Mouse (Mus musculus) heart, embryonic 13.5 days (tissue): ENCODE measurements around the gene Abca12. TPM values are rescaled to one million over a fixed set of nuclear protein-coding genes. Genes with fewer than 3 reads are reported as not detected.
A peak's percentile ranks its signal among the peaks of the same experiment; 100 is the strongest.

Experiments
- ATAC-seq: fragments of 200-750 bp; cut with Nextera tagmentation; 2 replicates; pipeline ENCODE4 v1.8.0; 2017; ENCODE audit warnings: moderate TSS enrichment; ENCODE audit not compliant: insufficient number of reproducible peaks, low FRiP score, low TSS enrichment; ENCODE audit errors: extremely low read depth
- H3K27ac ChIP-seq: fragments of 300-500 bp; sonication (generic); replicated peaks from 2 replicates; pipeline ENCODE4 v1.5.1; 2015; ENCODE audit warnings: moderate library complexity, mild to moderate bottlenecking, inconsistent platforms
- H3K27me3 ChIP-seq: fragments of 300-500 bp; sonication (generic); replicated peaks from 2 replicates; pipeline ENCODE4 v1.6.1; 2015; ENCODE audit warnings: mild to moderate bottlenecking, inconsistent platforms
- H3K36me3 ChIP-seq: fragments of 300-500 bp; sonication (generic); 2 replicates; pipeline ENCODE4 v1.6.1; 2015; ENCODE audit warnings: mild to moderate bottlenecking, inconsistent platforms
- H3K4me1 ChIP-seq: fragments of 300-500 bp; sonication (generic); 2 replicates; pipeline ENCODE4 v1.6.1; 2015; ENCODE audit warnings: inconsistent platforms
- H3K4me2 ChIP-seq: fragments of 300-500 bp; sonication (generic); 2 replicates; pipeline ENCODE4 v1.6.1; 2015; ENCODE audit warnings: inconsistent platforms, mild to moderate bottlenecking, moderate library complexity
- H3K4me3 ChIP-seq: fragments of 300-500 bp; sonication (generic); 2 replicates; pipeline ENCODE4 v1.5.1; 2015; ENCODE audit warnings: moderate library complexity, mild to moderate bottlenecking, inconsistent platforms
- H3K9ac ChIP-seq: fragments of 300-500 bp; sonication (generic); 2 replicates; pipeline ENCODE4 v1.6.1; 2015; ENCODE audit warnings: inconsistent platforms, mild to moderate bottlenecking, moderate library complexity
- H3K9me3 ChIP-seq: fragments of 300-500 bp; sonication (generic); 2 replicates; pipeline ENCODE4 v1.6.1; 2016; ENCODE audit warnings: inconsistent platforms
- WGBS: fragments of 180-500 bp; shearing (Covaris S2); methylation state at CpG from one replicate; pipeline ENCODE4 v1.1.7; 2015; ENCODE audit warnings: mixed read lengths; 5-methylcytosine and 5-hydroxymethylcytosine counted together
- polyA plus RNA-seq: library from polyadenylated mRNA; unstranded; fragments of >200 nt; fragmentation: Nextera tagmentation; extraction: Ambion mirVana; gene quantifications from 2 replicates; pipeline ENCODE4 v1.2.1, GENCODE M21; 2015

Abca12 gene
- polyA plus RNA-seq, 1 experiment from 2014 or later: 0.08 TPM

GRCm38 (mm10) chr1:71330349-71330748 lies 84.4 kb downstream of the Abca12 start:
- Histone ChIP-seq H3K36me3 (no peaks in the 10 kb centered on the region), H3K9ac (no peak overlapping the region), H3K27ac (no peak overlapping the region), H3K4me1 (no peaks in the 10 kb centered on the region), H3K4me2 (no peak overlapping the region), H3K9me3 (no peaks in the 10 kb centered on the region), H3K27me3 (no peaks in the 10 kb centered on the region), H3K4me3 (no peak overlapping the region)
- no peak for ATAC-seq
- 75% methylated on average over 3 of the region's 3 CpGs for WGBS

DNA sequence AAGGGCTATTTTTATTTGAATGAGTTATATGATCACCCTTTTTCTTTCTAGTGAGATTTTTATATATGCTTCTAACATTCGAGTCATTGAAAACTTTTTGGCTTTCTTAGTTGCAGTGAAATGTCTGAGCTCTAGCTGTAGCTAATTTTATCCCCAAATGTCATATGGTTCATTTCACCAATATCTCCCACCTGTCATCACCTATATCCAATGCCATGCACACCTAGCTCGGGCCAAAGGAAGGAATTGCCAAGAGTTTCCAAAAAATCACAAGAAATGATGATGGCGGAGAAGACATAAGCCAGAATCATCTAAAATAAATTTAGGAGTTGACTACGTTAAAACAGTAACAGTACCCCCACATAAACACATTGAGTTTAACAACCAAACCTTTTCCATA lies 102.5 kb downstream of the Abca12 start:
- no peak for ATAC-seq
- H3K27ac ChIP-seq: peak overlapping the region; percentile 59; the same call in 1 of the 2 replicates

DNA sequence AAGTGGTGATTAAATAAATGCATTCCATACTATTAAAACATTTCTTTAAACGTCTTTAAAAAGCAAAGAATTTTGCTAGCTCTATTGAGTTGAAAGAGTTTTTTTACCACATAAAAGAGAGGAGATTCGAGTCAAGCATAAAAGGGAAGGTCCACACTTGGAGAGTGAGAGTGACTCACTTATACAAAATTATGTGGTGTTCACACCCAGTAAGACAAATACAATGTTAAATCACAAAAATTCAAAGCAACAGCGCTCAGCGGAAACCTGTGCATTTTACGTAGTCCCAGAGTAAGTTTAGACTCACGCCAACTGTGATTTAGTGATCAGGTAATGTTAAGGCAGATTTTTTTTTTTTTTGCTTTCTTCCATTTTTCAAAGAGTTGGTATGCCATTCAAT lies 104.1 kb downstream of the Abca12 start:
- Histone ChIP-seq H3K9ac (no peak overlapping the region), H3K27ac (no peak overlapping the region), H3K9me3 (no peaks in the 10 kb centered on the region), H3K36me3 (no peaks in the 10 kb centered on the region), H3K27me3 (no peaks in the 10 kb centered on the region), H3K4me3 (no peak overlapping the region), H3K4me2 (no peak overlapping the region), H3K4me1 (peaks cover 38% of the 10 kb centered on the region)
- 84% methylated on average over 6 of the region's 6 CpGs for WGBS
- ATAC-seq: no peak

More for the DNA sequence above, 102.5 kb downstream of the Abca12 start:
- 35% methylated on average over 4 of the region's 4 CpGs for WGBS
- no peak overlapping the region for H3K9ac ChIP-seq
- H3K4me2 ChIP-seq: no peak overlapping the region
- no peaks in the 10 kb centered on the region for H3K9me3 ChIP-seq
- no peaks in the 10 kb centered on the region for H3K36me3 ChIP-seq
- peaks cover 28% of the 10 kb centered on the region for H3K4me1 ChIP-seq
- H3K27me3 ChIP-seq: no peaks in the 10 kb centered on the region
- no peak overlapping the region for H3K4me3 ChIP-seq

DNA sequence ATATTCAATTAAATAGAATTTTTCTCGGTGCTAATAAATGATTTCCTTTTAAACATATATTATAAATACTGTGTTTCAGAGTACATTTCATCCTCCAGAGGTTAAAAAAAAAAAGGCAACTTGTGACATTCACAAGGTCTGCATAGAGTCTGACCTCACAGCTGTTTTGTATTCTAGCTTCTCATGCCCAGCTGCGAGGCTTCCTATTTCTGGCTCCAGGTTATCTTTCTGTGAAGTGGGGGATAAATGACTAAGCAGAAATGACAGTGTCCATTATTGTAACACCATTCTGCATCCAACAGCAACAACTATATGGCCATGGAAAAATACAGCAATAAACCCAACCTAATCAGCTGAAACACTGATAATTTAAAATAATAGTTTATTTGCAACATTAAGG lies 107.3 kb downstream of the Abca12 start:
- Histone ChIP-seq H3K4me2 (no peak overlapping the region), H3K9ac (no peak overlapping the region), H3K27ac (peak overlapping the region; percentile 61), H3K4me1 (peaks cover 36% of the 10 kb centered on the region), H3K27me3 (no peaks in the 10 kb centered on the region), H3K4me3 (no peak overlapping the region), H3K9me3 (no peaks in the 10 kb centered on the region), H3K36me3 (no peaks in the 10 kb centered on the region)
- peak; percentile 42; the same call in 1 of the 2 replicates for ATAC-seq
- 38% methylated on average over 2 of the region's 2 CpGs for whole genome bisulfite sequencing

GRCm38 (mm10) chr1:71306196-71306595 lies 108.5 kb downstream of the Abca12 start:
- 45% methylated on average over 3 of the region's 3 CpGs for WGBS
- Histone ChIP-seq H3K27me3 (no peaks in the 10 kb centered on the region), H3K27ac (peak overlapping the region; percentile 48; the same call in 1 of the 2 replicates), H3K4me2 (no peak overlapping the region), H3K4me1 (peaks cover 31% of the 10 kb centered on the region), H3K36me3 (no peaks in the 10 kb centered on the region), H3K9me3 (no peaks in the 10 kb centered on the region), H3K4me3 (no peak overlapping the region), H3K9ac (no peak overlapping the region)
- no peak for ATAC-seq

GRCm38 (mm10) chr1:71304588-71304987 lies 110.1 kb downstream of the Abca12 start:
- 80% methylated on average over 2 of the region's 2 CpGs for WGBS
- Histone ChIP-seq H3K9me3 (no peaks in the 10 kb centered on the region), H3K36me3 (no peaks in the 10 kb centered on the region), H3K27ac (no peak overlapping the region), H3K4me3 (no peak overlapping the region), H3K9ac (no peak overlapping the region), H3K4me1 (peaks cover 31% of the 10 kb centered on the region), H3K4me2 (no peak overlapping the region), H3K27me3 (no peaks in the 10 kb centered on the region)
- no peak for ATAC-seq

GRCm38 (mm10) chr1:71297021-71297420 lies 117.7 kb downstream of the Abca12 start:
- 60% methylated on average over 2 of the region's 2 CpGs for WGBS
- Histone ChIP-seq H3K9ac (no peak overlapping the region), H3K27me3 (no peaks in the 10 kb centered on the region), H3K27ac (no peak overlapping the region), H3K4me2 (no peak overlapping the region), H3K4me3 (no peak overlapping the region), H3K9me3 (no peaks in the 10 kb centered on the region), H3K4me1 (no peaks in the 10 kb centered on the region), H3K36me3 (no peaks in the 10 kb centered on the region)
- ATAC-seq: no peak

GRCm38 (mm10) chr1:71296585-71296984 lies 118.1 kb downstream of the Abca12 start:
- no peak overlapping the region for H3K4me2 ChIP-seq
- no peaks in the 10 kb centered on the region for H3K36me3 ChIP-seq
- ATAC-seq: no peak
- H3K4me1 ChIP-seq: no peaks in the 10 kb centered on the region
- H3K9me3 ChIP-seq: no peaks in the 10 kb centered on the region
- no peaks in the 10 kb centered on the region for H3K27me3 ChIP-seq
- 63% methylated on average over 2 of the region's 2 CpGs for WGBS
- H3K9ac ChIP-seq: no peak overlapping the region
- no peak overlapping the region for H3K27ac ChIP-seq
- H3K4me3 ChIP-seq: no peak overlapping the region

GRCm38 (mm10) chr1:71291917-71292316 lies 122.8 kb downstream of the Abca12 start:
- H3K4me1 ChIP-seq: peaks cover 16% of the 10 kb centered on the region
- no peaks in the 10 kb centered on the region for H3K27me3 ChIP-seq
- no peak for ATAC-seq
- no peak overlapping the region for H3K4me2 ChIP-seq
- H3K9ac ChIP-seq: no peak overlapping the region
- WGBS: 82% methylated on average over 3 of the region's 3 CpGs
- H3K4me3 ChIP-seq: no peak overlapping the region
- no peak overlapping the region for H3K27ac ChIP-seq
- no peaks in the 10 kb centered on the region for H3K36me3 ChIP-seq
- no peaks in the 10 kb centered on the region for H3K9me3 ChIP-seq

DNA sequence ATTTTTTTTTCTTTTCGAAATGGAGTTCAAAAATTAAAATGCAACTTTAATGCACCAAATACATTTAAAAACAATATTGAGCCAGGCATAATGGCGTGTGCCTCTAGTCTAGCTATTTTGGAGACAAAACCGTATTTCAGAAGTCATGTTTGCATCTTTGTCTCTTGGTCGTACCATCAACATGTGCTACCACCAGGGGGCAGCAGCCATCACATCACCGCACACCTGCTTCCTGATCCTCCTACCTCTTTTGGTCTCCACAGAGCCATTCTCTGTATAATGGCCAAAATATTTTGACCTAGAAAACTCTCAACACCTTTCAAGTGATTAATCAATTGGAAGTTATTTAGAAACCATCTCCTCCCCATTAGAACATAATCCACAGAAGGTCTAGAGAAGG lies 125.2 kb downstream of the Abca12 start:
- no peak overlapping the region for H3K9ac ChIP-seq
- no peak overlapping the region for H3K4me2 ChIP-seq
- H3K27ac ChIP-seq: no peak overlapping the region
- no peak overlapping the region for H3K4me3 ChIP-seq
- peaks cover 16% of the 10 kb centered on the region for H3K4me1 ChIP-seq
- H3K27me3 ChIP-seq: no peaks in the 10 kb centered on the region
- no peak for ATAC-seq
- H3K9me3 ChIP-seq: no peaks in the 10 kb centered on the region
- 18% methylated on average over 5 of the region's 5 CpGs for WGBS
- no peaks in the 10 kb centered on the region for H3K36me3 ChIP-seq

- ATAC-seq: no peak
- WGBS: 32% methylated on average over 5 of the region's 5 CpGs
- H3K9me3 ChIP-seq: no peaks in the 10 kb centered on the region
- peaks cover 20% of the 10 kb centered on the region for H3K4me1 ChIP-seq
- no peak overlapping the region for H3K9ac ChIP-seq
- no peaks in the 10 kb centered on the region for H3K27me3 ChIP-seq
- H3K4me2 ChIP-seq: no peak overlapping the region
- H3K4me3 ChIP-seq: no peak overlapping the region
- no peak overlapping the region; the same call in 1 of the 2 replicates for H3K27ac ChIP-seq
- no peaks in the 10 kb centered on the region for H3K36me3 ChIP-seq
Measured at GRCm38 (mm10) chr1:71276940-71277339, 137.8 kb downstream of the Abca12 start.

GRCm38 (mm10) chr1:71272550-71272949 lies 142.2 kb downstream of the Abca12 start:
- 68% methylated on average over 7 of the region's 7 CpGs for WGBS
- H3K9ac ChIP-seq: no peak overlapping the region
- H3K27ac ChIP-seq: no peak overlapping the region
- no peak overlapping the region for H3K4me3 ChIP-seq
- H3K4me1 ChIP-seq: peaks cover 24% of the 10 kb centered on the region
- no peaks in the 10 kb centered on the region for H3K9me3 ChIP-seq
- no peaks in the 10 kb centered on the region for H3K27me3 ChIP-seq
- H3K4me2 ChIP-seq: no peak overlapping the region
- ATAC-seq: no peak
- no peaks in the 10 kb centered on the region for H3K36me3 ChIP-seq
